Mouse (Mus musculus) liver, adult 2 months (tissue): ENCODE data around the gene Acy3.

Experiments
- CTCF ChIP-seq: fragments of 200-500 bp; IDR thresholded peaks from 2 replicates; pipeline ENCODE4 v1.5.1; 2011; ENCODE audit warnings: low read depth, low read length, control low read depth
- POLR2A ChIP-seq: fragments of 200-500 bp; IDR thresholded peaks from 2 replicates; pipeline ENCODE4 v1.6.1; 2011; ENCODE audit warnings: low read length, control low read depth; ENCODE audit not compliant: insufficient read depth; ENCODE audit errors: extremely low read depth

DNA sequence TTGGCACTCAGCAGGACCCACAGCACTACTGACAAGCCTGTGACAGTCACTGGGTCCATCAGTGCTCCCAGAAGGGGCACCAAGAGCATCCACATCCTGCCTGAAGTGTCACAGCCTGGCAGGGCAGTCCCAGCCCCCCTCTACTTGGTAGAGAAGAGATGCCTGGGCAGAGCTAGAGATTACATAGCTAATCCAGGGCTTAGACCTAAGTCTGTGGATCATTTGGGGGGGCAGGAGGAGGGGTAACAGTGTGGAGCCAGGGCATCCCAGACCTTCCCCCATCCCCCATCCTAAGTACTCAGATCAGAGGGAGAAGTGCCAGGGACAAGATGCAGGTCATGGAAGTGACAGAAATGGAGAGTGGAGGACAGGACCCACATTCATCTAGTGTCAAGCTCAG is 28.4 kb downstream of the Acy3 start:
- TF ChIP-seq CTCF (no peak), POLR2A (no peak)
